Mouse (Mus musculus) myocyte (in vitro differentiated cells): ENCODE results near the gene Ttc41.

ENCODE experiments used
- CEBPB ChIP-seq: IDR thresholded peaks from 2 replicates; pipeline ENCODE4 v1.6.1; 2011; ENCODE audit warnings: mild to moderate bottlenecking, moderate library complexity; ENCODE audit not compliant: poor library complexity, insufficient read depth, severe bottlenecking
- E2F4 ChIP-seq: IDR thresholded peaks from one replicate; pipeline ENCODE4 v1.6.1; 2011; ENCODE audit warnings: mild to moderate bottlenecking, control low read depth, moderate library complexity; ENCODE audit not compliant: insufficient read depth
- MAX ChIP-seq: IDR thresholded peaks from one replicate; pipeline ENCODE4 v1.6.1; 2011; ENCODE audit warnings: low read depth, mild to moderate bottlenecking, control low read depth
- MYOD1 ChIP-seq, 3 experiments: IDR thresholded peaks; one replicate each; pipeline ENCODE4 v1.6.1; 2011; ENCODE audit warnings: control low read depth in 2 of 3, low read depth in 2 of 3, mild to moderate bottlenecking in 2 of 3, moderate library complexity in 1 of 3; ENCODE audit not compliant: insufficient read length in 2 of 3, control insufficient read depth in 1 of 3
- POLR2A ChIP-seq: IDR thresholded peaks from one replicate; pipeline ENCODE4 v1.6.1; 2011; ENCODE audit warnings: low read depth, mild to moderate bottlenecking, control low read depth, moderate library complexity; ENCODE audit not compliant: insufficient read length
- POLR2AphosphoS2 ChIP-seq: IDR thresholded peaks from one replicate; pipeline ENCODE4 v1.6.1; 2011; ENCODE audit warnings: low read depth, control low read depth; ENCODE audit not compliant: insufficient read length
- REST ChIP-seq: IDR thresholded peaks from one replicate; pipeline ENCODE4 v1.6.1; 2011; ENCODE audit warnings: mild to moderate bottlenecking, control low read depth, moderate library complexity; ENCODE audit not compliant: insufficient read depth, insufficient read length
- SRF ChIP-seq: IDR thresholded peaks from one replicate; pipeline ENCODE4 v1.6.1; 2011; ENCODE audit warnings: low read depth; ENCODE audit not compliant: control insufficient read depth, insufficient read length
- USF1 ChIP-seq: IDR thresholded peaks from one replicate; pipeline ENCODE4 v1.6.1; 2011; ENCODE audit warnings: low read depth, mild to moderate bottlenecking, control low read depth, moderate library complexity

- TF ChIP-seq POLR2AphosphoS2: no peak
- no peak for TF ChIP-seq POLR2A
- TF ChIP-seq USF1: no peak
- TF ChIP-seq E2F4: no peak
- no peak for TF ChIP-seq MAX
- TF ChIP-seq MYOD1 (IDR thresholded peaks at IDR 0.05; ENCODE audit: control insufficient read depth in 1 of 3, insufficient read length in 2 of 3, low read depth in 2 of 3): no peak
- no peak for TF ChIP-seq REST
- TF ChIP-seq CEBPB: no peak
- TF ChIP-seq SRF: no peak
Measured at GRCm38 (mm10) chr10:86763672-86764071, 58.1 kb downstream of the Ttc41 start, which contains the start of gene Gm49358.
